Comparison of ENCODE assay signal across 8 mouse cellular contexts in the genomic region with DNA sequence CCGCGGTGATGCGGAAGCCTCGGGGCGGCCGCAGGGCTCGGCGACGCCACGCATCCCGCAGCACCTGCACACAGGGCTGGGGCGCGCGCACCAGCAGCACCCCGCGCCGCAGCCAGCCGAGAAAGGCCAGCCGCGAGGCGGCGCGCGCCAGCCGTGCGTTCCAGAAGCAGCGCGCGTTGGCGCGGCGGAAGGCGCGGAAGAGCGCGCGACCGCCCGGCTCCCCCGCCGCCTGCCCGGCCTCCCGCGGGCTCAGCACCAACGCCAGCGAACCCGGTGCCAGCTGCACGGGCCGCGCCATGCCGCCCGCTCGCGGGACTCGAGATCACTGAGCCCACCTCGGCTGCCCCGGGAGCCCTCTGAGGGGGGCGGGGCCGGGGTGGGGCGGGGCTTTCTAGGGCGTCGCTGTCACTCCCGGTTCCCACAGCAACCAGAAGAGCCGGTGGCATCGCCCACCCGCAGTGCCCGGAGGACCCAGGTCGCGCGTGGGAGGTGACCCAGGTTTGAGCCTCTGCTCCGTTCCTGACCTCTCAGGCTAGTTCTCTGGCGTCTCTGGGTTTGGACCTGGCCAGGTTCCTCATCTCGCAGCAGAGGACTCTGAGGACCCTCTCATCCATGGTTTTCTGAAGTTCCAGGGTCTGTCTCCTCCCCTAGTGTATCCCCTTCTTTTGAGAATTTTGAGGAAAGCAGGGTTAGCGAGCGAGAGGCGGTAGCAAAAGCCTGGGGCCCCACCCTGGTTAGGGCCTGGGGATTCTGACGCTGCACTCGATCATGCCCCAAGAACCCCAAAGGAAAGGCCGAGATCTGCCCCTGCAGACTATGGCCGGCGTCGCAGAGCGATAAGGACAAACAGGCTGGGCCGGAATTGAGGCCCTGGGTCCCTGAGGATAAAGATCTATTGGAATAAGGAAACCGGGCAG. TPM values are rescaled to one million over a fixed set of nuclear protein-coding genes. Genes with fewer than 3 reads are reported as not detected.
A peak's percentile ranks its signal among the peaks of the same experiment; 100 is the strongest.
DNase-seq lines count a peak whose midpoint lies in the region; ATAC-seq and TF ChIP-seq lines count a peak whose summit lies in the region.

Gene Stox1 (minus strand): TSS at position 358 of the 917 bp plus-strand sequence.

- H3K36me3 ChIP-seq in hindbrain, postnatal 0 days (ENCODE audit: insufficient read depth, low read length): no peaks in the 10 kb centered on the region

- intact Hi-C loops in left cerebral cortex, adult 2 months (cut with DNase I): loop anchor here (1.0 kb wide), 1 partner anchor 75 kb away; the partner anchor contains the start of gene Ddx50

- ATAC-seq in hindbrain, postnatal 0 days: peak; percentile 91

- H3K4me2 ChIP-seq in hindbrain, postnatal 0 days (ENCODE audit: low read depth, low read length): peak within 1 kb of the TSS; percentile 87

- H3K27ac ChIP-seq in hindbrain, postnatal 0 days: peak within 1 kb of the TSS; percentile 56; the same call in 1 of the 2 replicates
- H3K27ac ChIP-seq in left cerebral cortex, adult 2 months: peak within 1 kb of the TSS; percentile 58

- DNase-seq in R1 (ENCODE audit: low read depth, low spot score): peak; percentile 63
- peak; percentile 61 for DNase-seq in cerebellum, adult 9-11 months
- DNase-seq in frontal cortex, postnatal 36 days (ENCODE audit: low spot score in 2 of 2): peak; percentile 54 to 67
- DNase-seq in hindbrain, postnatal 0 days (ENCODE audit: low spot score): peak; percentile 88
- peak; percentile 75 for DNase-seq in left cerebral cortex, adult 2 months (ENCODE audit: extremely low spot score in 1 of 2, low spot score in 2 of 2)
- peak; percentile 67 to 76 for DNase-seq in lung, postnatal 4 days
- peak; percentile 70 to 73 for DNase-seq in right cerebral cortex, postnatal 10 days (ENCODE audit: low spot score in 2 of 2)
- DNase-seq in urinary bladder, postnatal 36 days (ENCODE audit: low spot score in 2 of 2): peak; percentile 14 to 23

- H3K27me3 ChIP-seq in hindbrain, postnatal 0 days (ENCODE audit: insufficient read depth, low read length): no peaks in the 10 kb centered on the region

- peak within 1 kb of the TSS; percentile 68 for H3K9ac ChIP-seq in hindbrain, postnatal 0 days (replicated peaks; ENCODE audit: low read length)

- H3K9me3 ChIP-seq in hindbrain, postnatal 0 days (ENCODE audit: low read length): no peaks in the 10 kb centered on the region

- TF ChIP-seq CTCF in hindbrain, postnatal 0 days (IDR thresholded peaks at IDR 0.05; ENCODE audit: low read depth): no peak
- TF ChIP-seq CTCF in left cerebral cortex, adult 2 months (IDR thresholded peaks at IDR 0.05): peak; percentile 48

- 1% methylated on average over 76 of the region's 85 CpGs for WGBS in hindbrain, postnatal 0 days

- no peaks in the 10 kb centered on the region for H3K4me1 ChIP-seq in hindbrain, postnatal 0 days (ENCODE audit: insufficient read depth, low read length)

- peak within 1 kb of the TSS; percentile 79 for H3K4me3 ChIP-seq in hindbrain, postnatal 0 days (ENCODE audit: low read length)
- peak within 1 kb of the TSS; percentile 71 for H3K4me3 ChIP-seq in left cerebral cortex, adult 2 months

RNA-seq across cellular contexts. Expression of gene Stox1, which starts in this region (rescaled TPM):
- 3.9 and 5.2 TPM in 2 replicates for total RNA-seq in hindbrain, postnatal 0 days (2014; rRNA removed)
- 3.6 and 4.8 TPM in 2 replicates for polyA plus RNA-seq in hindbrain, postnatal 0 days (2015; fragmentation: Nextera tagmentation; extraction: Ambion mirVana)
- total RNA-seq in left cerebral cortex, adult 2 months (2021): 1 to 10 TPM; 4.2 to 5.8 TPM

Comparison
In these comparisons a context has a peak if more than half of its experiments do, and no peak if none do; other contexts are left out.
1. Peak in every context shown above with its lines: DNase-seq, ATAC-seq, H3K4me3 ChIP-seq and H3K27ac ChIP-seq.
2. DNase-seq: peak in every context shown above with its lines; median percentile 88 in hindbrain, postnatal 0 days; 75 in left cerebral cortex, adult 2 months; 72 in lung, postnatal 4 days; 72 in right cerebral cortex, postnatal 10 days; 63 in R1; 61 in cerebellum, adult 9-11 months; 60 in frontal cortex, postnatal 36 days; 18 in urinary bladder, postnatal 36 days.